Mouse (Mus musculus) c-Kit-positive CD71-positive TER-119-negative erythroid progenitor cells, embryonic 14.5 days (primary cell): ENCODE results near the gene Ddx6.

Source experiments
- DNase-seq: peaks from one replicate; pipeline ENCODE4 v3.0.0-alpha.2; 2013; ENCODE audit warnings: low read depth

Gene Ddx6

GRCm38 (mm10) chr9:44686638-44687037 lies 81.9 kb downstream of the Ddx6 start:
- DNase-seq = no peak

DNA sequence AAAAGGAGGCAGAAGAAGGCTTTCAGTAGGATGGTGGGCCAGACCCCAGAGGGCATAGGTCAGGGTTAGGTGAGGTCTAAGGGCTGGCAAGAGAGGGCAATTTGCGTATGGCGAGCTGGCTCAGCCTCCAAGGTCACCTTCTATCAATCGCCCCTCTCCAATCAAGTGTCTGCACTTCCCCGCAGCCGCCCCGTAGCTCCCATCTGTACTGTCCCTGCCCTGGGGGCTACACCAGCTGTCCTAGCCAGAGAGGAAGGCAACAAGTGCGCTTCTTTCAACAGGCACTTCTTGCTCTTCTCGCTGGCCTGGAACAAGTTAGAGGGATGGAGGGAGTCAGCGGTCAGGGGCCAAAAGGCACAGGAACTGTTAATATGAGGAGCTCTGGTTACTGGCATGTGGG lies 83.3 kb downstream of the Ddx6 start:
- DNase-seq = no peak
